Mouse (Mus musculus) activated CD4-positive, CD25-positive, alpha-beta regulatory T cell, adult 4 months (primary cell): ENCODE results near the gene Mdfic. TPM values are rescaled to one million over a fixed set of nuclear protein-coding genes. Genes with fewer than 3 reads are reported as not detected.

ENCODE experiments used
- ATAC-seq: one replicate; pipeline ENCODE4 v1.8.0; 2017
- polyA plus RNA-seq, 2 experiments: library from polyadenylated mRNA; unstranded; fragments of 100-300 nt; shearing (Covaris generic); gene quantifications; one replicate each; pipeline ENCODE4 v1.2.1; 2017

The Mdfic gene
- polyA plus RNA-seq, 2 experiments from 2014 or later, result 16.2 to 20.8 TPM

GRCm38 (mm10) chr6:15793602-15794345, 73.3 kb downstream of the Mdfic start:
- ATAC-seq, result peak; percentile 29

DNA sequence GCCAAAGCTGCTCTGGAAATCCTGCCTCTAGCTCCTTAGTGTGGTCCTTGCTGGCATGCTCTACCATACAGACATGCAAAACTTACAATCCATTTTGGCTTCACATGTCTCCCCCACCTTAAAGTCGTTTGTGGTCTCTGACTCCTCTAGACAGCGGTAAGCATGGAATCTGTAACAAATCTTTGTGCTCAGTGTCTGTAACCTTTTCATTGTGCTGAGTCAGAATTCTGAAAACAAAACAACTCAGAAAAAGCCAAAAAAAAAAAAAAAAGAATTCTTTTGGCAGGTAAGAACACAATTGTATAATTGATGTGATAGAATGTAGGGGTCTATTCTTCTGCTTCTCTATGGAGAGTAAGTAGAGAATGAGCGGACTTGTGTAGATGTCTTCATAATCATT, 74.3 kb downstream of the Mdfic start:
- ATAC-seq, result no peak

- no peak for ATAC-seq
These were observed 86.9 kb downstream of the Mdfic start for GRCm38 (mm10) chr6:15807382-15807781.

GRCm38 (mm10) chr6:15825236-15825635, 104.8 kb downstream of the Mdfic start:
- no peak for ATAC-seq

DNA sequence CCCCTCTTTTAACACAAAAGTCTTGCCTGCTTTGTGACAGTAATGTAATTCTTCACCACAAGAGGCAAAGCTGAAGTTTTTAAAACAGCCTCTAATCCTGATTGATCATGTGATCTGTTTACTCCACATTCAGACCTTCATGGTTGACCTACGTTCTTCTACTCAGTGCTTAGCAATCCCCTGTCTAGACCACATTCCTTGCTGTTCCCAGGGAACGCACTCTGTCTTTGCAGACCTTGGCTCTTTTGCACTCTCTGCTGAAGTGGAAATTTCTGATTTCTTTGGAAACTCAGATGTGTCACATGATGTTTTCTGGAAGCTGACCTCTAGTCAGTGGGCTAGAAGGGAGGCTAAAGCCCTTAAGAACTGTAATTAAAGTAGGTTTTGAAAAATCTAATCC, 109.4 kb downstream of the Mdfic start:
- ATAC-seq, result no peak

DNA sequence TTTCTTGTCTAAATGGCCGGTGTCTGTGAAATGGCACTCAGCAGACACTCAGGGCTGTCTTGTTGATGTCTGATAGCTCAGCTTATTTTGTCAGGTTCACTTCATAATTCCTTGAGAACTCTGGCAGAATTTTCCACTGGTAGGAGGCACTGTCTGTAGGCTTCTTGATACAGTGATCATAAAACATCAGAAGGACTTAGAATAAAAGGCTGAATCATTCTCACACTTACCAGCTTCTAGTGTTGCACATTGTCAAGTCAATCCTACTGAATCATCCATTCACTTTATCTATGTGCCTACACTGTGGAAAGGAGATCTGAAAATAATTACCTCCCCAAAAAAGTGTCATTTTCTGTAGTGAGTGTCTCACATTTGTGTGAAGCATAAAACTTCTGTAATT, 110.2 kb downstream of the Mdfic start:
- ATAC-seq, result no peak

- no peak for ATAC-seq
These were observed 117.2 kb downstream of the Mdfic start for GRCm38 (mm10) chr6:15837695-15838094.

GRCm38 (mm10) chr6:15839831-15840230, 119.4 kb downstream of the Mdfic start:
- no peak for ATAC-seq

- no peak for ATAC-seq
These were observed 120.0 kb downstream of the Mdfic start for GRCm38 (mm10) chr6:15840429-15840828.

GRCm38 (mm10) chr6:15841476-15842209, 121.2 kb downstream of the Mdfic start:
- no peak for ATAC-seq

DNA sequence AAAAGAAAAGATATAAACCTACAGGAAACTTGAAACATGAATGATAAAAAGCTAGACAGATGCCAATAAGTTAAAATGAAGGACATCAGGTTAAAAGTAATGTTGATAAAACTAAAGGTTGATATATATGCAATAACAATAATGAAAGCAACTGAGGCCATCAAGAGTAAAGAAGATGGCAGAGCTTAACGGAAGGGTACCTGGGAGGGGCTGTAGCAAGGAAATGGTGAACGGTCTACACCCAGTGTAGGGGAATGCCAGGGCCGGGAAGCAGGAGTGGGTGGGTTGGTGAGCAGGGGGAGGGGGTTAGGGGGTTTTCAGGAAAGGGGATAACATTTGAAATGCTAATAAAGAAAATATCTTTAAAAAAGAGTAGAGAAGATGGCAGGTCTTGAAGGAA, 122.8 kb downstream of the Mdfic start:
- ATAC-seq, result no peak

- ATAC-seq, result peak; percentile 49
These were observed 125.4 kb downstream of the Mdfic start for GRCm38 (mm10) chr6:15845711-15846342.
